In the genomic region with DNA sequence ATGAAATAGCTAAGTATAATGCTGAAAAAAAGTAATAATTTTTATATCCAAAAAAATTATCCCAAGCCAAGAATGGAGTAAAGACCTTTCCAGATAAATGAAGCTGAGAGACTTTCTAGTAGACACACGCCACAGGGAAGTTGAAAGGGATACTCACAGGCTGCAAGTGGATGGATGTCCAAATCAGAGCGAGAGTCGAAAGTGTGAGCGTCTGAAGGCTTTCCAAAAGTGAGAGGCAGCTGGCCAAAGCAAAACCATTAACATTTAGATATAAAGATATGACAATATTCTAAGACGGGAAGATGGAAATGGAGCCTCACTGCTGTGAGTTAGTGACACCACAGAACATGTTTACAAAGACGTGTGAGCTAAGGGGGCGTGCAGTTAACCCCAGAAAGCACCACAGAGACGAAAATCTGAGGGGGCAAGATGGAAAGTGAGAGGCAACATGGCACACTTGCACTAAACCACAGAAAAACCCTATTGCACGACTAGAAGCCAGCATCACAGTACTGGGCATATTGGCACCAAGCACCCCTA, we compare ENCODE assay signal across 27 mouse cellular contexts. TPM values are rescaled to one million over a fixed set of nuclear protein-coding genes. Genes with fewer than 3 reads are reported as not detected.
A peak's percentile ranks its signal among the peaks of the same experiment; 100 is the strongest.
DNase-seq lines count a peak whose midpoint lies in the region; ATAC-seq and TF ChIP-seq lines count a peak whose summit lies in the region.
"Had no signal": no experiment of that assay in that cellular context is flagged by ENCODE, and none has a peak within 500 bp of the region (broad histone marks: within the 10 kb centered on the region; RNA-seq: fewer than 3 reads in every experiment).

No protein-coding gene starts in this region.

- H3K4me3 ChIP-seq in forebrain, postnatal 0 days (ENCODE audit: low read depth, low read length) = no peak overlapping the region
- H3K4me3 ChIP-seq in forebrain, embryonic 12.5 days (replicated peaks) = no peak overlapping the region
- H3K4me3 ChIP-seq in lung, embryonic 15.5 days = no peak overlapping the region
- H3K4me3 ChIP-seq in lung, postnatal 0 days (ENCODE audit: low read depth, low read length) = no peak overlapping the region
- H3K4me3 ChIP-seq: embryonic facial prominence, embryonic 13.5 days; embryonic facial prominence, embryonic 15.5 days; erythroblast, embryonic 14.5 days; forebrain, embryonic 10.5 days; forebrain, embryonic 13.5 days; forebrain, embryonic 15.5 days had no signal

- H3K27ac ChIP-seq in forebrain, postnatal 0 days (ENCODE audit: low read depth, low read length) = no peak overlapping the region
- H3K27ac ChIP-seq in forebrain, embryonic 12.5 days = no peak overlapping the region
- H3K27ac ChIP-seq in lung, embryonic 15.5 days = no peak overlapping the region
- no peak overlapping the region for H3K27ac ChIP-seq in lung, postnatal 0 days (ENCODE audit: low read length)
- H3K27ac ChIP-seq: embryonic facial prominence, embryonic 13.5 days; embryonic facial prominence, embryonic 15.5 days; forebrain, embryonic 10.5 days; forebrain, embryonic 13.5 days; forebrain, embryonic 15.5 days had no signal

- TF ChIP-seq EP300 in lung, postnatal 0 days (IDR thresholded peaks at IDR 0.05) = no peak

- H3K9ac ChIP-seq in forebrain, postnatal 0 days = no peak overlapping the region
- no peak overlapping the region for H3K9ac ChIP-seq in forebrain, embryonic 12.5 days
- H3K9ac ChIP-seq in lung, embryonic 15.5 days = no peak overlapping the region
- H3K9ac ChIP-seq in lung, postnatal 0 days (replicated peaks; ENCODE audit: low read depth) = no peak overlapping the region
- H3K9ac ChIP-seq: embryonic facial prominence, embryonic 13.5 days; embryonic facial prominence, embryonic 15.5 days; forebrain, embryonic 13.5 days; forebrain, embryonic 15.5 days had no signal

- WGBS in forebrain, postnatal 0 days = 66% methylated on average over 9 of the region's 9 CpGs
- WGBS in forebrain, embryonic 12.5 days = 89% methylated on average over 9 of the region's 9 CpGs
- 44% methylated on average over 9 of the region's 9 CpGs for WGBS in lung, embryonic 15.5 days
- WGBS in lung, postnatal 0 days = 49% methylated on average over 9 of the region's 9 CpGs

- H3K4me1 ChIP-seq in forebrain, postnatal 0 days (ENCODE audit: insufficient read depth) = no peaks in the 10 kb centered on the region
- no peaks in the 10 kb centered on the region for H3K4me1 ChIP-seq in forebrain, embryonic 12.5 days
- H3K4me1 ChIP-seq in lung, embryonic 15.5 days = no peaks in the 10 kb centered on the region
- H3K4me1 ChIP-seq in lung, postnatal 0 days (ENCODE audit: insufficient read depth, low read depth, low read length) = no peaks in the 10 kb centered on the region
- H3K4me1 ChIP-seq: forebrain, embryonic 15.5 days had no signal

- TF ChIP-seq CTCF in forebrain, postnatal 0 days (IDR thresholded peaks at IDR 0.05; ENCODE audit: low read depth) = no peak
- no peak for TF ChIP-seq CTCF in lung, postnatal 0 days (IDR thresholded peaks at IDR 0.05)

- H3K27me3 ChIP-seq in forebrain, postnatal 0 days (ENCODE audit: insufficient read depth, low read length) = no peaks in the 10 kb centered on the region
- H3K27me3 ChIP-seq in forebrain, embryonic 12.5 days = no peaks in the 10 kb centered on the region
- H3K27me3 ChIP-seq in lung, embryonic 15.5 days = no peaks in the 10 kb centered on the region
- no peaks in the 10 kb centered on the region for H3K27me3 ChIP-seq in lung, postnatal 0 days (replicated peaks; ENCODE audit: insufficient read depth, low read length)
- H3K27me3 ChIP-seq: embryonic facial prominence, embryonic 13.5 days; embryonic facial prominence, embryonic 15.5 days; forebrain, embryonic 13.5 days; forebrain, embryonic 15.5 days had no signal

- H3K36me3 ChIP-seq in forebrain, postnatal 0 days (ENCODE audit: insufficient read depth) = no peaks in the 10 kb centered on the region
- H3K36me3 ChIP-seq in forebrain, embryonic 12.5 days (replicated peaks) = no peaks in the 10 kb centered on the region
- no peaks in the 10 kb centered on the region for H3K36me3 ChIP-seq in lung, embryonic 15.5 days
- H3K36me3 ChIP-seq in lung, postnatal 0 days (ENCODE audit: insufficient read depth, low read length) = no peaks in the 10 kb centered on the region
- H3K36me3 ChIP-seq: embryonic facial prominence, embryonic 13.5 days; embryonic facial prominence, embryonic 15.5 days; forebrain, embryonic 15.5 days had no signal

- no peaks in the 10 kb centered on the region for H3K9me3 ChIP-seq in forebrain, postnatal 0 days (ENCODE audit: low read length)
- H3K9me3 ChIP-seq in forebrain, embryonic 12.5 days = no peaks in the 10 kb centered on the region
- no peaks in the 10 kb centered on the region for H3K9me3 ChIP-seq in lung, embryonic 15.5 days
- H3K9me3 ChIP-seq in lung, postnatal 0 days (ENCODE audit: low read length) = no peaks in the 10 kb centered on the region
- H3K9me3 ChIP-seq: embryonic facial prominence, embryonic 13.5 days; embryonic facial prominence, embryonic 15.5 days; forebrain, embryonic 10.5 days; forebrain, embryonic 13.5 days; forebrain, embryonic 15.5 days had no signal

- no peak overlapping the region for H3K4me2 ChIP-seq in forebrain, postnatal 0 days (ENCODE audit: low read depth)
- H3K4me2 ChIP-seq in forebrain, embryonic 12.5 days = no peak overlapping the region
- no peak overlapping the region for H3K4me2 ChIP-seq in lung, embryonic 15.5 days
- H3K4me2 ChIP-seq in lung, postnatal 0 days (replicated peaks; ENCODE audit: low read depth, low read length) = no peak overlapping the region
- H3K4me2 ChIP-seq: embryonic facial prominence, embryonic 13.5 days; embryonic facial prominence, embryonic 15.5 days; forebrain, embryonic 13.5 days; forebrain, embryonic 15.5 days had no signal

- peak; percentile 14; the same call in 1 of the 2 replicates for ATAC-seq in forebrain, postnatal 0 days
- ATAC-seq in forebrain, embryonic 12.5 days (ENCODE audit: low FRiP score) = no peak
- ATAC-seq in lung, embryonic 15.5 days (ENCODE audit: borderline replicate concordance, extremely low read depth, low FRiP score, low TSS enrichment) = peak; percentile 63; the same call in 1 of the 2 replicates
- peak; percentile 26; the same call in 1 of the 2 replicates for ATAC-seq in lung, postnatal 0 days
- ATAC-seq: CD4-positive, CD25-positive, alpha-beta regulatory T cell, adult 4 months; forebrain, embryonic 13.5 days; forebrain, embryonic 15.5 days had no signal

- DNase-seq in forebrain, postnatal 0 days = no peak
- DNase-seq in lung, postnatal 25 days (ENCODE audit: low spot score) = no peak
- peak; percentile 25 for DNase-seq in lung, postnatal 0 days (ENCODE audit: low spot score)
- no peak for DNase-seq in lung, adult 18-20 months
- peak; percentile 24 for DNase-seq in right cerebral cortex, postnatal 4 days
- no peak for DNase-seq in right cerebral cortex, postnatal 36 days (ENCODE audit: low spot score in 2 of 2)
- DNase-seq: adrenal gland, adult 2 months; adrenal gland, postnatal 10 days; adrenal gland, postnatal 25 days; B cell, adult 2 months; cerebellum, adult 11 months; cerebellum, adult 18-20 months; cerebellum, adult 8-10 months; cerebellum, adult 9-11 months; cerebellum, postnatal 14 days; cerebellum, postnatal 36 days; embryo, embryonic 11 days had no signal

RNA-seq across cellular contexts. Expression of a gene that starts 10.9 kb away (rescaled TPM):
- 3.1 and 4.4 TPM in 2 replicates for total RNA-seq in forebrain, postnatal 0 days (2014; rRNA removed)
- polyA plus RNA-seq in forebrain, postnatal 0 days (2015; fragmentation: Nextera tagmentation; extraction: Ambion mirVana) = 2.2 and 2.5 TPM in 2 replicates
- 8.6 and 10.9 TPM in 2 replicates for polyA plus RNA-seq in forebrain, embryonic 12.5 days (2016; fragmentation: Nextera tagmentation; extraction: Ambion mirVana)
- 7.7 and 8.2 TPM in 2 replicates for polyA plus RNA-seq in lung, embryonic 15.5 days (2015; fragmentation: Nextera tagmentation; extraction: Ambion mirVana)
- 4.8 and 6.6 TPM in 2 replicates for polyA plus RNA-seq in lung, postnatal 0 days (2015; fragmentation: Nextera tagmentation; extraction: Ambion mirVana)
- total RNA-seq: common myeloid progenitor, adult 5-6 weeks had no signal
- polyA plus RNA-seq: erythroblast, embryonic 14.5 days had no signal

RNA-seq across cellular contexts. Expression of a gene that starts 53.8 kb away (rescaled TPM):
- 40.3 and 54.5 TPM in 2 replicates for total RNA-seq in forebrain, postnatal 0 days (2014; rRNA removed)
- polyA plus RNA-seq in forebrain, postnatal 0 days (2015; fragmentation: Nextera tagmentation; extraction: Ambion mirVana) = 1.9 and 2.2 TPM in 2 replicates
- 5.1 and 5.2 TPM in 2 replicates for polyA plus RNA-seq in forebrain, embryonic 12.5 days (2016; fragmentation: Nextera tagmentation; extraction: Ambion mirVana)
- 4.5 and 4.6 TPM in 2 replicates for polyA plus RNA-seq in lung, embryonic 15.5 days (2015; fragmentation: Nextera tagmentation; extraction: Ambion mirVana)
- polyA plus RNA-seq in lung, postnatal 0 days (2015; fragmentation: Nextera tagmentation; extraction: Ambion mirVana) = 3.9 and 4.5 TPM in 2 replicates

Comparison
In these comparisons a context has a peak if more than half of its experiments do, and no peak if none do; other contexts are left out.
1. DNase-seq: peak in lung, postnatal 0 days (single experiment) and right cerebral cortex, postnatal 4 days (single experiment); none in forebrain, postnatal 0 days (single experiment), lung, postnatal 25 days (single experiment), lung, adult 18-20 months (0 of 2) and right cerebral cortex, postnatal 36 days (0 of 2).